Comparison of ENCODE assay signal across 9 mouse cellular contexts in genomic region chr2:163735980-163736379, GRCm38 (mm10). TPM values are rescaled to one million over a fixed set of nuclear protein-coding genes. Genes with fewer than 3 reads are reported as not detected.
A peak's percentile ranks its signal among the peaks of the same experiment; 100 is the strongest.
DNase-seq lines count a peak whose midpoint lies in the region; ATAC-seq and TF ChIP-seq lines count a peak whose summit lies in the region.
"Had no signal": no experiment of that assay in that cellular context is flagged by ENCODE, and none has a peak within 500 bp of the region (broad histone marks: within the 10 kb centered on the region; RNA-seq: fewer than 3 reads in every experiment).

No protein-coding gene starts in this region.

- WGBS in lung, embryonic 15.5 days = 47% methylated on average over 6 of the region's 6 CpGs
- 70% methylated on average over 6 of the region's 6 CpGs for WGBS in thymus, adult 2 months
- 73% methylated on average over 6 of the region's 6 CpGs for WGBS in forebrain, embryonic 13.5 days
- WGBS in hindbrain, embryonic 12.5 days = 78% methylated on average over 6 of the region's 6 CpGs

- H3K27ac ChIP-seq in lung, embryonic 15.5 days = no peak overlapping the region
- no peak overlapping the region for H3K27ac ChIP-seq in thymus, adult 2 months (ENCODE audit: control insufficient read depth, insufficient read depth, low read length)
- no peak overlapping the region for H3K27ac ChIP-seq in forebrain, embryonic 13.5 days
- no peak overlapping the region for H3K27ac ChIP-seq in hindbrain, embryonic 12.5 days

- DNase-seq in gastrocnemius, adult 18-20 months (ENCODE audit: low spot score) = peak; percentile 32
- no peak for DNase-seq in gastrocnemius, postnatal 10 days
- peak; percentile 59 for DNase-seq in adipocyte (ENCODE audit: low spot score)
- DNase-seq in heart, postnatal 4 days = peak; percentile 74
- DNase-seq in thymus, adult 2 months = no peak
- DNase-seq: right cerebral cortex, postnatal 14 days had no signal

- no peak overlapping the region for H3K9ac ChIP-seq in lung, embryonic 15.5 days
- no peak overlapping the region for H3K9ac ChIP-seq in forebrain, embryonic 13.5 days
- no peak overlapping the region for H3K9ac ChIP-seq in hindbrain, embryonic 12.5 days

- no peak overlapping the region for H3K4me3 ChIP-seq in lung, embryonic 15.5 days
- H3K4me3 ChIP-seq in thymus, adult 2 months (ENCODE audit: control insufficient read depth, insufficient read depth, low read length) = no peak overlapping the region
- no peak overlapping the region for H3K4me3 ChIP-seq in forebrain, embryonic 13.5 days
- no peak overlapping the region for H3K4me3 ChIP-seq in hindbrain, embryonic 12.5 days

- ATAC-seq in lung, embryonic 15.5 days (ENCODE audit: borderline replicate concordance, extremely low read depth, low FRiP score, low TSS enrichment) = peak; percentile 56
- no peak for ATAC-seq in forebrain, embryonic 13.5 days
- ATAC-seq in hindbrain, embryonic 12.5 days (ENCODE audit: low FRiP score) = no peak

- TF ChIP-seq POLR2A in thymus, adult 2 months (IDR thresholded peaks at IDR 0.05; ENCODE audit: control insufficient read depth, extremely low read depth, insufficient read depth, low read length, poor library complexity) = no peak

- H3K36me3 ChIP-seq in lung, embryonic 15.5 days = no peaks in the 10 kb centered on the region; the same call in 1 of the 2 replicates
- peaks cover 50% of the 10 kb centered on the region for H3K36me3 ChIP-seq in thymus, adult 2 months (ENCODE audit: control insufficient read depth, insufficient read depth, low read length)
- H3K36me3 ChIP-seq in forebrain, embryonic 13.5 days (ENCODE audit: poor library complexity, severe bottlenecking) = peaks cover 17% of the 10 kb centered on the region
- 0 out of 2 replicates have a peak, but pooled peaks cover 3% of the 10 kb centered on the region for H3K36me3 ChIP-seq in hindbrain, embryonic 12.5 days

- 0 out of 2 replicates have a peak, but pooled peaks cover 14% of the 10 kb centered on the region for H3K4me1 ChIP-seq in lung, embryonic 15.5 days
- peaks cover 22% of the 10 kb centered on the region for H3K4me1 ChIP-seq in thymus, adult 2 months (replicated peaks; ENCODE audit: control insufficient read depth, insufficient read depth, low read length)
- H3K4me1 ChIP-seq in forebrain, embryonic 13.5 days = no peaks in the 10 kb centered on the region
- no peaks in the 10 kb centered on the region for H3K4me1 ChIP-seq in hindbrain, embryonic 12.5 days

- no peak for TF ChIP-seq CTCF in thymus, adult 2 months (IDR thresholded peaks at IDR 0.05; ENCODE audit: borderline replicate concordance, control insufficient read depth, extremely low read depth, insufficient read depth, low read length, poor library complexity)

- H3K4me2 ChIP-seq in lung, embryonic 15.5 days = no peak overlapping the region
- H3K4me2 ChIP-seq in forebrain, embryonic 13.5 days = no peak overlapping the region
- no peak overlapping the region for H3K4me2 ChIP-seq in hindbrain, embryonic 12.5 days (replicated peaks)

- H3K27me3 ChIP-seq in lung, embryonic 15.5 days = no peaks in the 10 kb centered on the region
- H3K27me3 ChIP-seq in thymus, adult 2 months (ENCODE audit: control insufficient read depth, insufficient read depth, low read length) = no peaks in the 10 kb centered on the region
- no peaks in the 10 kb centered on the region for H3K27me3 ChIP-seq in forebrain, embryonic 13.5 days
- H3K27me3 ChIP-seq in hindbrain, embryonic 12.5 days = no peaks in the 10 kb centered on the region

- no peaks in the 10 kb centered on the region for H3K9me3 ChIP-seq in lung, embryonic 15.5 days
- no peaks in the 10 kb centered on the region for H3K9me3 ChIP-seq in forebrain, embryonic 13.5 days (replicated peaks)
- no peaks in the 10 kb centered on the region for H3K9me3 ChIP-seq in hindbrain, embryonic 12.5 days (replicated peaks)

RNA-seq across cellular contexts. Expression of gene Ada, which starts 14.1 kb away (rescaled TPM):
- total RNA-seq in gastrocnemius, adult 18-20 months (2021) = under 1 TPM; 0.26 to 0.43 TPM
- total RNA-seq in gastrocnemius, postnatal 10 days (2021) = 1 to 10 TPM; 1.1 to 2.4 TPM
- 1 to 10 TPM; 1.8 to 2.4 TPM for total RNA-seq in heart, postnatal 4 days (2021)
- 9.4 and 11.4 TPM in 2 replicates for polyA plus RNA-seq in lung, embryonic 15.5 days (2015; fragmentation: Nextera tagmentation; extraction: Ambion mirVana)
- 46.8 and 51.1 TPM in 2 replicates for polyA plus RNA-seq in thymus, adult 2 months (2012; rRNA removed)
- polyA plus RNA-seq in forebrain, embryonic 13.5 days (2015; fragmentation: Nextera tagmentation; extraction: Ambion mirVana) = 6.6 and 7.3 TPM in 2 replicates
- 4.0 and 4.3 TPM in 2 replicates for polyA plus RNA-seq in hindbrain, embryonic 12.5 days (2016; fragmentation: Nextera tagmentation; extraction: Ambion mirVana)

Comparison
In these comparisons a context has a peak if more than half of its experiments do, and no peak if none do; other contexts are left out.
1. DNase-seq: peak in gastrocnemius, adult 18-20 months (single experiment), adipocyte (single experiment) and heart, postnatal 4 days (single experiment); none in gastrocnemius, postnatal 10 days (single experiment) and thymus, adult 2 months (single experiment).